Mouse (Mus musculus) erythroblast, embryonic 14.5 days (primary cell): ENCODE measurements around the gene Zcchc24.

ENCODE experiments used
- GATA1 ChIP-seq: IDR thresholded peaks from 2 replicates; pipeline ENCODE4 v1.6.1; 2012; ENCODE audit warnings: low read length, inconsistent platforms, mixed read lengths
- TAL1 ChIP-seq: IDR thresholded peaks from 3 replicates; pipeline ENCODE4 v1.6.1; 2012; ENCODE audit warnings: low read length, inconsistent platforms, mixed read lengths

DNA sequence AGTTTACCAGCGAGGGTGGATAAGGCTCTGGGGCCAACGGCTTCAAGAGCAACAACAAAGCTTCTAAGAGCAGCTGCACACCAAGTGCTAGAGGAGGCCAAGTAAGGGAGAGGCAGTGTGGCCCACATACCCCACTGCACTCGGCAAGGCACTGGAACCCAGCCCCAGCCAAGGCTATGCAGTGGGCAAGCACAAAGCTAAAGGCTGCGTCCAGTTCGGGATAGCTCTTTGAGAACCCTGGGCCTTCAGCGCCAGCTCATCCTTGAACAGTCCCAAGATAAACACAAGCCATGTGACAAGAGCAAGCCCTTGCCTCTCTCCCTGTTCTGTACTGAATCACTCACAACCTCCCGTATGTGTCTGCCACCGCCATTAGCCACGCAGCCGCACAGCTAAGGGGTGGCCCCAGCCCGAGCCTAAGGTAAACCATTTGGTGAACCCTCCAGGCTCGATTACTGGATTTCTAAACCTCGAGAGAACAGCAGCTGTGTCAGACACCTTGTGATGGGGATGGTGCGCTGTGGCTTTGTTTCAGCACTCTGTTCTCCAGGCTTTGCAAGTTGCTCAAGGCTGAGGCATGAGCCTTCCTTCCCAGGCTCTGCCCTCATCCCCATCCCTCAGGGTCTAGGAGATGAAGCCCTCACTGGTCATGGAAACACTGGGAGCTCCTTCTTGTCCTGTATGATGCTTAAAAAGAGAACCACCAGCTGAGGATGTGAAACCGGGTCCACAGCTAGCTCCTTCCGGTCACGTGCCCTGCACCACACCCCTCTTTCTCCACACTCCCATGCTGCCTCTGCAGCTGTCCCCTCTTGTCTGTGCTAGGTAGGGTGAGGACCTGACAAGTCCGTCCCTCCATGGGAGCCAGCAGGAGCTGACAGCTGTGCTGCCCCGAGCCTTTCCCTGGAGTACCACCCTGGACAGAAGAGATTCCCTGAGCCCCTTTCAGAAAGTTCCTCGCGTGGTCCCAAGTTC lies 21.6 kb downstream of the Zcchc24 start:
- TF ChIP-seq GATA1 (no peak), TAL1 (no peak)
